In the genomic region with DNA sequence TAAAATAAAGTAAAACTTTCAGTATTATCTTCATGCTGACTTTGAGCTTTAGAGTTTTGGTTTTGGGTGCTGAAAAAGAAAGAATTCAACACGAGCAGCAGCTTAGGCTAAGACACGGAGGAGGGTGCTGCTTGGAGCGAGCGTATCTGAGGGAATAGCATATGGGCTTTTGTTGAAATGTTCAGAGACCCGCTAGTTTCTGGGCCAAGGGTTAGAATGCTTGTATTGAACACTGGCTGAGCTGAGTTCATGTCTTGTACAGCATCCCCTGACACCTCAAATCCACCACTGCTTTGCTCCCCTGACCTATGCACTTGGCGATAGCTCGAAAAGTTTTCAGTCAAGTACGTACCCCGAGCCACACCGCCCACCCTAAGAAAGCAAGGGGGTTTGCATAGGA, we compare ENCODE assay signal across 10 mouse cellular contexts. TPM values are rescaled to one million over a fixed set of nuclear protein-coding genes. Genes with fewer than 3 reads are reported as not detected.
DNase-seq lines count a peak whose midpoint lies in the region; ATAC-seq lines count a peak whose summit lies in the region.
"Had no signal": no experiment of that assay in that cellular context is flagged by ENCODE, and none has a peak within 500 bp of the region (broad histone marks: within the 10 kb centered on the region; RNA-seq: fewer than 3 reads in every experiment).

No protein-coding gene starts in this region.

- H3K9me3 ChIP-seq in embryonic facial prominence, embryonic 13.5 days, result no peaks in the 10 kb centered on the region; the same call in 1 of the 2 replicates
- no peaks in the 10 kb centered on the region for H3K9me3 ChIP-seq in hindbrain, embryonic 14.5 days (ENCODE audit: control insufficient read depth, low read length)
- no peaks in the 10 kb centered on the region for H3K9me3 ChIP-seq in neural tube, embryonic 12.5 days
- H3K9me3 ChIP-seq: limb, embryonic 15.5 days had no signal

- WGBS in embryonic facial prominence, embryonic 13.5 days, result 6% methylated on average over 10 of the region's 10 CpGs
- under 1% methylated on average over 10 of the region's 10 CpGs for WGBS in hindbrain, embryonic 14.5 days
- WGBS in neural tube, embryonic 12.5 days, result 4% methylated on average over 10 of the region's 10 CpGs

- no peak overlapping the region for H3K27ac ChIP-seq in embryonic facial prominence, embryonic 13.5 days
- peak overlapping the region; percentile 97 for H3K27ac ChIP-seq in hindbrain, embryonic 14.5 days
- no peak overlapping the region for H3K27ac ChIP-seq in neural tube, embryonic 12.5 days
- H3K27ac ChIP-seq: limb, embryonic 15.5 days had no signal

- H3K27me3 ChIP-seq in embryonic facial prominence, embryonic 13.5 days, result peaks cover 58% of the 10 kb centered on the region
- H3K27me3 ChIP-seq in hindbrain, embryonic 14.5 days (ENCODE audit: control insufficient read depth, insufficient read depth, low read length), result no peaks in the 10 kb centered on the region
- peaks cover 3% of the 10 kb centered on the region; the same call in 1 of the 2 replicates for H3K27me3 ChIP-seq in neural tube, embryonic 12.5 days (replicated peaks)

- no peak overlapping the region for H3K4me2 ChIP-seq in embryonic facial prominence, embryonic 13.5 days
- H3K4me2 ChIP-seq in hindbrain, embryonic 14.5 days (replicated peaks), result peak overlapping the region; percentile 91
- H3K4me2 ChIP-seq in neural tube, embryonic 12.5 days (replicated peaks), result peak overlapping the region; percentile 77

- DNase-seq in cerebellum, adult 9-10 months, result peak; percentile 47
- no peak for DNase-seq in cerebellum, postnatal 4 days (ENCODE audit: low spot score in 2 of 2)
- no peak for DNase-seq in hindbrain, embryonic 14.5 days (ENCODE audit: low spot score)
- DNase-seq in right cerebral cortex, postnatal 14 days, result no peak
- DNase-seq in spleen, postnatal 14 days (ENCODE audit: low spot score in 2 of 2), result no peak
- DNase-seq in layer of hippocampus, adult 9-10 months (ENCODE audit: low spot score), result no peak

- no peaks in the 10 kb centered on the region for H3K36me3 ChIP-seq in embryonic facial prominence, embryonic 13.5 days
- no peaks in the 10 kb centered on the region for H3K36me3 ChIP-seq in hindbrain, embryonic 14.5 days (replicated peaks; ENCODE audit: control insufficient read depth, insufficient read depth)
- no peaks in the 10 kb centered on the region for H3K36me3 ChIP-seq in neural tube, embryonic 12.5 days
- H3K36me3 ChIP-seq: limb, embryonic 15.5 days had no signal

- no peak for ATAC-seq in embryonic facial prominence, embryonic 13.5 days (ENCODE audit: insufficient number of reproducible peaks, insufficient read depth, low FRiP score, low TSS enrichment, low read depth)
- no peak for ATAC-seq in hindbrain, embryonic 14.5 days (ENCODE audit: low FRiP score)
- no peak for ATAC-seq in neural tube, embryonic 12.5 days (ENCODE audit: low FRiP score, low read depth)

- peak overlapping the region; percentile 31; the same call in 1 of the 2 replicates for H3K4me3 ChIP-seq in embryonic facial prominence, embryonic 13.5 days
- peak overlapping the region; percentile 71 for H3K4me3 ChIP-seq in hindbrain, embryonic 14.5 days (replicated peaks; ENCODE audit: low read length)
- H3K4me3 ChIP-seq in neural tube, embryonic 12.5 days, result peak overlapping the region; percentile 64
- H3K4me3 ChIP-seq: myocyte had no signal

- H3K9ac ChIP-seq in embryonic facial prominence, embryonic 13.5 days, result no peak overlapping the region
- peak overlapping the region; percentile 74 for H3K9ac ChIP-seq in hindbrain, embryonic 14.5 days
- H3K9ac ChIP-seq in neural tube, embryonic 12.5 days, result peak overlapping the region; percentile 77
- H3K9ac ChIP-seq: limb, embryonic 15.5 days had no signal

- peaks cover 12% of the 10 kb centered on the region for H3K4me1 ChIP-seq in embryonic facial prominence, embryonic 13.5 days
- peaks cover 42% of the 10 kb centered on the region for H3K4me1 ChIP-seq in hindbrain, embryonic 14.5 days (replicated peaks; ENCODE audit: control insufficient read depth, insufficient read depth, low read length)
- peaks cover 39% of the 10 kb centered on the region for H3K4me1 ChIP-seq in neural tube, embryonic 12.5 days

RNA-seq across cellular contexts. Expression of a gene that starts 0.9 kb away (rescaled TPM):
- polyA plus RNA-seq in embryonic facial prominence, embryonic 13.5 days (2015; fragmentation: Nextera tagmentation; extraction: Ambion mirVana), result 0.51 and 1.2 TPM in 2 replicates
- 18.0 and 19.2 TPM in 2 replicates for polyA plus RNA-seq in hindbrain, embryonic 14.5 days (2014; fragmentation: Nextera tagmentation; extraction: Ambion mirVana)
- 23.7 and 25.0 TPM in 2 replicates for polyA plus RNA-seq in neural tube, embryonic 12.5 days (2016; fragmentation: Nextera tagmentation; extraction: Ambion mirVana)
